Mouse (Mus musculus) CH12.LX (cell line): Measurements from ENCODE around the gene Dcun1d4. TPM values are rescaled to one million over a fixed set of nuclear protein-coding genes. Genes with fewer than 3 reads are reported as not detected.

Experiments
- DNase-seq: peaks from one replicate; pipeline ENCODE4 v3.0.0-alpha.2; 2013; ENCODE audit errors: extremely low read depth
- H3K27ac ChIP-seq: 2 replicates; pipeline ENCODE4 v1.5.1; 2012; ENCODE audit warnings: low read depth, mild to moderate bottlenecking, control low read depth, moderate library complexity; ENCODE audit not compliant: insufficient read depth
- H3K27me3 ChIP-seq: replicated peaks from 2 replicates; pipeline ENCODE3; 2012; ENCODE audit warnings: inconsistent platforms
- H3K36me3 ChIP-seq, 2 experiments: replicated peaks in 1 of 2; 2 replicates each; pipeline versions ENCODE3 to v1.6.1; 2012; ENCODE audit warnings: inconsistent platforms in 1 of 2, low read length in 1 of 2, mild to moderate bottlenecking in 1 of 2, mixed read lengths in 1 of 2, moderate library complexity in 1 of 2; ENCODE audit not compliant: control insufficient read depth in 1 of 2, insufficient read depth in 1 of 2
- H3K4me1 ChIP-seq, 2 experiments: 2 replicates each; pipeline ENCODE4 v1.6.1; 2012; ENCODE audit warnings: inconsistent platforms in 1 of 2, moderate library complexity in 1 of 2; ENCODE audit not compliant: insufficient read depth in 2 of 2, control insufficient read depth in 1 of 2
- H3K4me2 ChIP-seq: 2 replicates; pipeline ENCODE4 v1.6.1; 2012; ENCODE audit warnings: low read depth, mild to moderate bottlenecking, control low read depth; ENCODE audit not compliant: poor library complexity, insufficient read depth, severe bottlenecking
- H3K4me3 ChIP-seq, 3 experiments: fragments of 150-350 bp in 1 of 3; sonication (generic) in 1 of 3; replicated peaks in 1 of 3; 2 replicates each; pipeline versions ENCODE3 to v1.5.1; 2011 to 2012; ENCODE audit warnings: low read depth in 2 of 3, low read length in 2 of 3, mild to moderate bottlenecking in 2 of 3, moderate library complexity in 2 of 3, control low read depth in 1 of 3, improper control_type of control experiment in 1 of 3, inconsistent platforms in 1 of 3, mixed read lengths in 1 of 3; ENCODE audit not compliant: poor library complexity in 1 of 3
- H3K79me2 ChIP-seq: replicated peaks from 2 replicates; pipeline ENCODE4 v1.6.1; 2012; ENCODE audit warnings: mild to moderate bottlenecking, moderate library complexity; ENCODE audit not compliant: control insufficient read depth, poor library complexity, insufficient read depth, severe bottlenecking; ENCODE audit errors: extremely low read depth
- H3K9ac ChIP-seq: 2 replicates; pipeline ENCODE4 v1.6.1; 2012; ENCODE audit warnings: low read depth, mild to moderate bottlenecking, control low read depth, moderate library complexity; ENCODE audit not compliant: insufficient read depth
- H3K9me3 ChIP-seq: replicated peaks from 2 replicates; pipeline ENCODE3; 2012; ENCODE audit warnings: low read length, inconsistent platforms, mixed read lengths
- BHLHE40 ChIP-seq: IDR thresholded peaks from 2 replicates; pipeline ENCODE4 v1.6.1; 2011; ENCODE audit warnings: mild to moderate bottlenecking, low read depth, low read length, improper control_type of control experiment
- ETS1 ChIP-seq: conservative IDR thresholded peaks from 2 replicates; pipeline ENCODE4 v1.6.1; 2012; ENCODE audit warnings: low read depth, mild to moderate bottlenecking, inconsistent platforms, low read length, improper control_type of control experiment, moderate library complexity
- GABPA ChIP-seq: IDR thresholded peaks from 2 replicates; pipeline ENCODE4 v1.6.1; 2012; ENCODE audit warnings: low read depth, low read length, improper control_type of control experiment, inconsistent platforms; ENCODE audit not compliant: insufficient replicate concordance
- IRF4 ChIP-seq: IDR thresholded peaks from 2 replicates; pipeline ENCODE4 v1.6.1; 2014; ENCODE audit warnings: low read depth, mild to moderate bottlenecking, inconsistent platforms, low read length, improper control_type of control experiment
- MAFK ChIP-seq: IDR thresholded peaks from 2 replicates; pipeline ENCODE4 v1.6.1; 2011; ENCODE audit warnings: low read length, improper control_type of control experiment; ENCODE audit not compliant: insufficient replicate concordance
- MAZ ChIP-seq: IDR thresholded peaks from 2 replicates; pipeline ENCODE4 v1.6.1; 2012; ENCODE audit warnings: low read depth, mild to moderate bottlenecking, inconsistent platforms, low read length, improper control_type of control experiment, moderate library complexity
- MEF2A ChIP-seq: IDR thresholded peaks from 2 replicates; pipeline ENCODE4 v1.6.1; 2014; ENCODE audit warnings: low read depth, mild to moderate bottlenecking, inconsistent platforms, low read length, improper control_type of control experiment, borderline replicate concordance
- MXI1 ChIP-seq: IDR thresholded peaks from 2 replicates; pipeline ENCODE4 v1.6.1; 2011; ENCODE audit warnings: mild to moderate bottlenecking, low read depth, low read length, improper control_type of control experiment
- PAX5 ChIP-seq: IDR thresholded peaks from 2 replicates; pipeline ENCODE4 v1.6.1; 2012; ENCODE audit warnings: low read length, inconsistent platforms, mixed read lengths
- RAD21 ChIP-seq: IDR thresholded peaks from 2 replicates; pipeline ENCODE4 v1.6.1; 2011; ENCODE audit warnings: low read depth, mild to moderate bottlenecking, low read length, improper control_type of control experiment, moderate library complexity
- SIN3A ChIP-seq: IDR thresholded peaks from 2 replicates; pipeline ENCODE4 v1.6.1; 2012; ENCODE audit warnings: low read length, improper control_type of control experiment, inconsistent platforms
- TBP ChIP-seq: conservative IDR thresholded peaks from 2 replicates; pipeline ENCODE4 v1.6.1; 2011; ENCODE audit warnings: low read depth, low read length, improper control_type of control experiment
- USF1 ChIP-seq: IDR thresholded peaks from 2 replicates; pipeline ENCODE4 v1.6.1; 2014; ENCODE audit warnings: low read depth, mild to moderate bottlenecking, inconsistent platforms, low read length, improper control_type of control experiment
- ZC3H11A ChIP-seq: IDR thresholded peaks from 2 replicates; pipeline ENCODE4 v1.6.1; 2012; ENCODE audit warnings: low read depth, mild to moderate bottlenecking, inconsistent platforms, low read length, improper control_type of control experiment
- ZKSCAN1 ChIP-seq: IDR thresholded peaks from 2 replicates; pipeline ENCODE4 v1.6.1; 2012; ENCODE audit warnings: low read depth, inconsistent platforms, low read length, improper control_type of control experiment, borderline replicate concordance
- ZMIZ1 ChIP-seq: IDR thresholded peaks from 2 replicates; pipeline ENCODE4 v1.6.1; 2012; ENCODE audit warnings: low read depth, mild to moderate bottlenecking, inconsistent platforms, low read length, improper control_type of control experiment
- dilution Hi-C: fragments of 300-500 bp; cut with MboI; formaldehyde crosslinking; loops from 2 replicates; pipeline ENCODE4 v1.14.3; 2020; ENCODE audit warnings: low sequenced_read_pairs; ENCODE audit not compliant: extremely low pct_unique_long_range_greater_than_20kb, extremely low pct_ligation_motif_present
- in situ Hi-C: fragments of 300-500 bp; cut with MboI; formaldehyde crosslinking; loops from 3 replicates; pipeline ENCODE4 v1.14.3; 2019; ENCODE audit warnings: low sequenced_read_pairs, low pct_ligation_motif_present, low pct_unique_long_range_greater_than_20kb, mixed read lengths
- polyA plus RNA-seq: library from polyadenylated mRNA; unstranded; fragments of >175 nt; gene quantifications from 2 replicates; pipeline ENCODE4 v1.2.1, GENCODE M21; 2012; ENCODE audit warnings: low read depth; ENCODE audit not compliant: insufficient read length
- total RNA-seq, 2 experiments: library from RNA; depleted of rRNA; stranded (reverse); fragments of 300-350 nt in 1 of 2; fragments of >200 nt in 1 of 2; gene quantifications; 2 replicates each; pipeline ENCODE4 v1.2.3; 2012 to 2014

The Dcun1d4 gene
- total and polyA plus RNA-seq, 3 experiments = 1.4 to 3.9 (median 1.7) TPM

DNA sequence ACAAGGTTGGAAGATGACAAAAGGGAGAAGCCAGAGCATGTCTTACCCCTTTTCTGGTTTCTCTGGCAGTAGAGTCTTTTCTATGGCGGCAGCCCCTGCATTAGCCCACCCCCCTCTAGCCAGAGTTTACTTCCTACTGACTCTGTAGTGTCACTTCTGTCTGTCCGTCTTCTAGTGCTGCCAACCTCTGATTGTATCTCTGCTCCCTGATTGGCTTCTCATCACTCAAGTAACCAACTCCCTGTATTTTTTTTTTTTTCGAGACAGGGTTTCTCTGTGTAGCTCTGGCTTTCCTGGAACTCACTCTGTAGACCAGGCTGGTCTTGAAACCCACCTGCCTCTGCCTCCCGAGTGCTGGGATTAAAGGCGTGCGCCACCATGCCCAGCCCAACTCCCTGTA lies 48.0 kb upstream of the Dcun1d4 start:
- no peaks in the 10 kb centered on the region for H3K27me3 ChIP-seq
- no peak for DNase-seq

GRCm38 (mm10) chr5:73434764-73435163 lies 46.0 kb upstream of the Dcun1d4 start:
- Histone ChIP-seq H3K36me3 (no peaks in the 10 kb centered on the region), H3K79me2 (no peaks in the 10 kb centered on the region), H3K4me1 (0 out of 4 replicates have a peak, but pooled peaks cover 0 to 3% of the 10 kb centered on the region in 2 experiments), H3K4me3 (no peak overlapping the region), H3K9ac (no peak overlapping the region), H3K27me3 (no peaks in the 10 kb centered on the region), H3K9me3 (no peaks in the 10 kb centered on the region), H3K27ac (no peak overlapping the region)
- dilution Hi-C loops = no loop called here
- no peak for DNase-seq
- in situ Hi-C loops = loop anchor here (5.0 to 10.0 kb wide), 2 partner anchors 100 to 203 kb away; no protein-coding TSS in a partner anchor
- peak; percentile 69 for TF ChIP-seq MAFK
- no peak for TF ChIP-seq ZMIZ1
- TF ChIP-seq, all 38 proteins: peak for 1
- no peak overlapping the region for H3K4me2 ChIP-seq

More for the DNA sequence above, 48.0 kb upstream of the Dcun1d4 start:
- in situ Hi-C loops = loop anchor here (5.0 to 10.0 kb wide), 2 partner anchors 102 to 204 kb away; no protein-coding TSS in a partner anchor
- no peak overlapping the region for H3K4me3 ChIP-seq
- no peak overlapping the region for H3K9ac ChIP-seq
- no peaks in the 10 kb centered on the region for H3K36me3 ChIP-seq
- dilution Hi-C loops = no loop called here
- no peak overlapping the region for H3K4me2 ChIP-seq
- TF ChIP-seq MXI1 (no peak), GABPA (no peak), ZC3H11A (no peak), ZKSCAN1 (no peak), USF1 (no peak), MEF2A (no peak)
- H3K9me3 ChIP-seq = no peaks in the 10 kb centered on the region
- H3K79me2 ChIP-seq = no peaks in the 10 kb centered on the region
- 0 out of 4 replicates have a peak, but pooled peaks cover 0 to 3% of the 10 kb centered on the region in 2 experiments for H3K4me1 ChIP-seq
- no peak overlapping the region for H3K27ac ChIP-seq

- peak overlapping the region; percentile 37; the same call in 1 of the 2 replicates for H3K4me2 ChIP-seq
- H3K9ac ChIP-seq = no peak overlapping the region
- H3K27me3 ChIP-seq = peaks cover 4% of the 10 kb centered on the region
- H3K4me3 ChIP-seq = no peak overlapping the region
- TF ChIP-seq SIN3A (no peak), BHLHE40 (no peak), IRF4 (no peak), ZMIZ1 (no peak), TBP (no peak), RAD21 (no peak), MAZ (no peak), ETS1 (no peak), PAX5 (no peak)
- TF ChIP-seq, all 38 proteins: peak for 0
- H3K4me1 ChIP-seq = peaks cover 0 to 11% of the 10 kb centered on the region in 2 experiments; a peak in 1 of 4 replicates
- dilution Hi-C loops (no loop called here), in situ Hi-C loops (no loop called here)
- no peaks in the 10 kb centered on the region for H3K36me3 ChIP-seq
- no peaks in the 10 kb centered on the region for H3K79me2 ChIP-seq
- no peaks in the 10 kb centered on the region for H3K9me3 ChIP-seq
- no peak for DNase-seq
- no peak overlapping the region for H3K27ac ChIP-seq
Observed at GRCm38 (mm10) chr5:73442176-73442575, 38.6 kb upstream of the Dcun1d4 start.
